Mouse (Mus musculus) B cell, adult 67 days (primary cell): Measurements from ENCODE around the gene Olfr653. TPM values are rescaled to one million over a fixed set of nuclear protein-coding genes. Genes with fewer than 3 reads are reported as not detected.

Experiments
- total RNA-seq, 2 experiments: library from RNA; stranded (reverse); gene quantifications; 4 replicates each; pipeline ENCODE4 v1.2.4; 2023

The Olfr653 gene
- total RNA-seq, result not detected

DNA sequence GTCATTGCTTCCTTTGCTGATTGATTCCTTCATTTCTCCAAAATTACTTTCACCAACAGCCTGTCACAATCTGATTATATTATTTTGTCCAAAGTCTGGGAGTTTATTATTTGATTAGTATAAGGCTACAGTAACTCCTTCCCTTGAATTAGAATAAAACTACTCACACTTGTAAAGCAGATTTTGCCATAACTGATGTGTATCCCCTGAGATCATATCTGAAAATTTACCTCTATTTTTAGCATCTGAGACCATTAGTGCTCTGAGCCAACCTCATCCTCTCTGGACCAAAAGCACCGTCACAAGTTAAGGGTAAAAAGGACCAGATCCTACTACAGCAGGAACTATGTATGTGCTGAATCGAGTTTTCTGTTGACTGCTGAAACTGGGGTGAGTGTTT, at the start of gene Olfr653:
TSS of gene Olfr653 (plus strand) at position 301 of the 400 bp plus-strand sequence.

GRCm38 (mm10) chr7:104549833-104550232, 27.3 kb upstream of the Olfr653 start, which contains the start of gene Olfr651:
TSS of gene Olfr651 (plus strand) at chr7:104550133.

GRCm38 (mm10) chr7:104560601-104561000, 16.5 kb upstream of the Olfr653 start, which contains the start of gene Olfr652:
TSS of gene Olfr652 (plus strand) at chr7:104560901.

DNA sequence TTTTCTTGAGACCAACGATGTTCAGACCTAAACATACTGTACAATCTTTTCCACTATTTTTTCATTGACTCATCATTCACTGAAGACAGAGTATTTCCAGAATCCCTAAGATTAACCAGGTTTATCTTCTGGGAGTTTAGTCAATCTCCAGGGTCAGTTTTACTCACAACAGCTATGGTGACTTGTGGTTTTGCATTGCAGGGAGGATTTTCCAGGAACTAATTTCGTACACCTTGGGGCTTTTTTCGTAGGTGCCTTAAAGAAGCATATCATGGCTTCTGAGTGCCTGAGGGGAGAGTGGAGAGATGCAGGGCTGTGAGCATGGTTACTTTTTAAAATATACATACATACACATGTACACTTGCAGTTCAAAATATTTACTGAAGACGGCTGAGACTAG, 9.6 kb downstream of the Olfr653 start, which contains the start of gene Olfr654:
TSS of gene Olfr654 (plus strand) at position 301 of the 400 bp plus-strand sequence.

DNA sequence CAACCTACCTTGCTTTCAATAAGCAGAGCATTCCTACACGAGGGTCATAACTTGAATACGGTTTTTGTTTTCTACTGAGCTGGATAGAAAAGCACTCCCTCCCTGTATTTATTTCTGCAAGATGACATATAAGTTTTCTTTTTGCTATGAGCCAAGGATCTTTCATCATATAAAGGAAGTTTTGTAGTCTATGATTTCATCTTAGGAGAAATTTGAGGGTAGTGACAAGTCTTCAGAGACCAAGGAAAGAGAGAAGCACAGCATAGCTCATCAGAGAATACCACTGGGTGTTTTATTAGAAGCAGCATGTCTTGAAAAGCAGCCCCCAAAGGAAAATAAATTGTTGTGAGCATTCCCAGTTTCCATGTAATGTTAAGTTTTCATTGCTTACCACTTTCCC, 24.6 kb downstream of the Olfr653 start, which contains the start of gene Olfr655:
TSS of gene Olfr655 (minus strand) at position 101 of the 400 bp plus-strand sequence.

GRCm38 (mm10) chr7:104613655-104614054, 36.5 kb downstream of the Olfr653 start, which contains the start of gene Olfr656:
TSS of gene Olfr656 (plus strand) at chr7:104613955.

GRCm38 (mm10) chr7:104624494-104624893, 47.4 kb downstream of the Olfr653 start, which contains the start of gene Olfr657:
TSS of gene Olfr657 (plus strand) at chr7:104624794.

Other genes starting within 250 kb of the Olfr653 start
- gene Trim34b, start 247.8 kb upstream of the Olfr653 start, total RNA-seq, result 1 to 10 TPM; 3.5 to 4.3 TPM
- 10 to 100 TPM; 52.0 to 65.2 TPM for gene Trim12c, start 224.0 kb upstream of the Olfr653 start, total RNA-seq
- gene Trim30b, start 207.4 kb upstream of the Olfr653 start, total RNA-seq, result 10 to 100 TPM; 27.6 to 36.8 TPM
- 1 to 10 TPM; 4.2 to 7.4 TPM for gene Trim30c, start 176.5 kb upstream of the Olfr653 start, total RNA-seq
- 100 to 1,000 TPM in 1 of 2 experiments, 10 to 100 TPM in 1; 79.4 to 109 TPM for gene Trim30a, start 112.1 kb upstream of the Olfr653 start, total RNA-seq
- 10 to 100 TPM; 16.1 to 30.2 TPM for gene Trim30d, start 69.5 kb upstream of the Olfr653 start, total RNA-seq
- gene Olfr651, start 27.2 kb upstream of the Olfr653 start, total RNA-seq, result not detected
- not detected for gene Olfr652, start 16.4 kb upstream of the Olfr653 start, total RNA-seq
- not detected for gene Olfr654, start 9.7 kb downstream of the Olfr653 start, total RNA-seq
- gene Olfr655, start 24.5 kb downstream of the Olfr653 start, total RNA-seq, result not detected
- gene Olfr656, start 36.6 kb downstream of the Olfr653 start, total RNA-seq, result under 1 TPM; 0.12 TPM
- gene Olfr657, start 47.5 kb downstream of the Olfr653 start, total RNA-seq, result not detected
- gene Olfr658, start 70.0 kb downstream of the Olfr653 start, total RNA-seq, result not detected
- gene Olfr659, start 89.4 kb downstream of the Olfr653 start, total RNA-seq, result not detected
- gene Olfr661, start 109.2 kb downstream of the Olfr653 start, total RNA-seq, result not detected
- gene Usp17le, start 200.2 kb downstream of the Olfr653 start, total RNA-seq, result not detected